Mouse (Mus musculus) embryonic facial prominence, embryonic 12.5 days (tissue): Measurements from ENCODE around the gene Gm42957. TPM values are rescaled to one million over a fixed set of nuclear protein-coding genes. Genes with fewer than 3 reads are reported as not detected.
"Not testable (repeated sequence)": the region's sequence is repeated elsewhere in the genome, so short reads cannot be mapped to it uniquely, and the experiment has no call there.

Experiments
- ATAC-seq: fragments of 200-750 bp; cut with Nextera tagmentation; 2 replicates; pipeline ENCODE4 v1.8.0; 2017; ENCODE audit not compliant: insufficient number of reproducible peaks, insufficient read depth, low FRiP score, low TSS enrichment
- H3K27ac ChIP-seq: fragments of 300-500 bp; sonication (generic); 2 replicates; pipeline ENCODE4 v1.5.1; 2016; ENCODE audit warnings: mild to moderate bottlenecking
- H3K27me3 ChIP-seq: fragments of 300-500 bp; sonication (generic); 2 replicates; pipeline ENCODE4 v1.6.1; 2016; ENCODE audit warnings: mild to moderate bottlenecking, moderate library complexity
- H3K36me3 ChIP-seq: fragments of 300-500 bp; sonication (generic); 2 replicates; pipeline ENCODE4 v1.6.1; 2016; ENCODE audit warnings: mild to moderate bottlenecking
- H3K4me1 ChIP-seq: fragments of 300-500 bp; sonication (generic); 2 replicates; pipeline ENCODE4 v1.6.1; 2016
- H3K4me2 ChIP-seq: fragments of 300-500 bp; sonication (generic); replicated peaks from 2 replicates; pipeline ENCODE4 v1.6.1; 2016; ENCODE audit warnings: mild to moderate bottlenecking, moderate library complexity
- H3K4me3 ChIP-seq: fragments of 300-500 bp; sonication (generic); 2 replicates; pipeline ENCODE4 v1.5.1; 2016; ENCODE audit warnings: mild to moderate bottlenecking
- H3K9ac ChIP-seq: fragments of 300-500 bp; sonication (generic); 2 replicates; pipeline ENCODE4 v1.6.1; 2016; ENCODE audit warnings: mild to moderate bottlenecking, moderate library complexity
- H3K9me3 ChIP-seq: fragments of 300-500 bp; sonication (generic); 2 replicates; pipeline ENCODE4 v1.6.1; 2016; ENCODE audit warnings: mild to moderate bottlenecking, moderate library complexity
- WGBS: fragments of 180-500 bp; shearing (Covaris S2); methylation state at CpG from one replicate; pipeline ENCODE4 v1.1.7; 2016; 5-methylcytosine and 5-hydroxymethylcytosine counted together
- polyA plus RNA-seq: library from polyadenylated mRNA; unstranded; fragments of >200 nt; fragmentation: Nextera tagmentation; extraction: Ambion mirVana; gene quantifications from 2 replicates; pipeline ENCODE4 v1.2.1, GENCODE M21; 2016

The Gm42957 gene
- polyA plus RNA-seq, 1 experiment from 2014 or later, result 0.10 TPM

GRCm38 (mm10) chr3:96679159-96679674 is 43.9 kb downstream of the Gm42957 start:
- H3K9ac ChIP-seq, result no peak overlapping the region
- H3K4me3 ChIP-seq, result no peak overlapping the region
- WGBS, result 31% methylated on average over 5 of the region's 5 CpGs
- ATAC-seq, result no peak
- peaks cover 20% of the 10 kb centered on the region; the same call in 1 of the 2 replicates for H3K27me3 ChIP-seq
- H3K9me3 ChIP-seq, result no peaks in the 10 kb centered on the region
- H3K27ac ChIP-seq, result no peak overlapping the region
- H3K4me1 ChIP-seq, result peaks cover 3% of the 10 kb centered on the region
- H3K4me2 ChIP-seq, result no peak overlapping the region
- H3K36me3 ChIP-seq, result no peaks in the 10 kb centered on the region

GRCm38 (mm10) chr3:96680269-96680956 is 45.1 kb downstream of the Gm42957 start:
- H3K36me3 ChIP-seq, result no peaks in the 10 kb centered on the region
- no peak overlapping the region for H3K4me3 ChIP-seq
- peaks cover 22% of the 10 kb centered on the region; the same call in 1 of the 2 replicates for H3K27me3 ChIP-seq
- no peak overlapping the region for H3K9ac ChIP-seq
- H3K9me3 ChIP-seq, result no peaks in the 10 kb centered on the region
- no peak overlapping the region for H3K27ac ChIP-seq
- ATAC-seq, result no peak
- H3K4me2 ChIP-seq, result no peak overlapping the region
- WGBS, result 25% methylated on average over 12 of the region's 12 CpGs
- 0 out of 2 replicates have a peak, but pooled peaks cover 3% of the 10 kb centered on the region for H3K4me1 ChIP-seq

GRCm38 (mm10) chr3:96683496-96683895 is 48.2 kb downstream of the Gm42957 start:
- H3K4me3 ChIP-seq, result no peak overlapping the region
- no peak for ATAC-seq
- peaks cover 22% of the 10 kb centered on the region; the same call in 1 of the 2 replicates for H3K27me3 ChIP-seq
- 0 out of 2 replicates have a peak, but pooled peaks cover 3% of the 10 kb centered on the region for H3K4me1 ChIP-seq
- H3K9me3 ChIP-seq, result no peaks in the 10 kb centered on the region
- no peak overlapping the region for H3K4me2 ChIP-seq
- 80% methylated on average over 3 of the region's 3 CpGs for WGBS
- H3K27ac ChIP-seq, result no peak overlapping the region
- no peaks in the 10 kb centered on the region for H3K36me3 ChIP-seq
- no peak overlapping the region for H3K9ac ChIP-seq

- no peak overlapping the region for H3K27ac ChIP-seq
- 0 out of 2 replicates have a peak, but pooled peaks cover 3% of the 10 kb centered on the region for H3K4me1 ChIP-seq
- 0 out of 2 replicates have a peak overlapping the region, but pooled peaks have one; percentile 24 for H3K9ac ChIP-seq
- H3K9me3 ChIP-seq, result no peaks in the 10 kb centered on the region
- 0 out of 2 replicates have a peak overlapping the region, but pooled peaks have one; percentile 17 for H3K4me3 ChIP-seq
- no peak for ATAC-seq
- H3K27me3 ChIP-seq, result peaks cover 19% of the 10 kb centered on the region; the same call in 1 of the 2 replicates
- H3K4me2 ChIP-seq, result peak overlapping the region; percentile 44
- 54% methylated on average over 17 of the region's 17 CpGs for WGBS
- no peaks in the 10 kb centered on the region for H3K36me3 ChIP-seq
Measured at GRCm38 (mm10) chr3:96684151-96684821, 49.0 kb downstream of the Gm42957 start.

DNA sequence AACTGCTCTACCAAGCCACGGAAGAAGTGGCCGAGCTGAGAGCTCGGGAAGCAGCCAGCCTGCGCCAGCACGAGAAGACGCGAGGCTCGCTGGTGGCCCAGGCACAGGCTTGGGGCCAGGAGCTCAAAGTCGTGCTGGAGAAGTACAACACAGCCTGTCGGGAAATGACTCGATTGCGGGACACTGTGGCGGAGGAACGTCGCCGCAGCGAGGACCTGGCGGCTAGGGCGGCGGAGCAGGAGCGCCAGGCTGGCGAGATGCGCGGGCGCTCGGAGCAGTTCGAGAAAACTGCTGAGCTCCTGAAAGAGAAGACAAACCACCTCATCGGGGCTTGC is 49.5 kb downstream of the Gm42957 start:
- H3K4me1 ChIP-seq, result 0 out of 2 replicates have a peak, but pooled peaks cover 3% of the 10 kb centered on the region
- no peaks in the 10 kb centered on the region for H3K9me3 ChIP-seq
- H3K36me3 ChIP-seq, result no peaks in the 10 kb centered on the region
- H3K9ac ChIP-seq, result 0 out of 2 replicates have a peak overlapping the region, but pooled peaks have one; percentile 24
- no peak overlapping the region for H3K27ac ChIP-seq
- ATAC-seq, result no peak
- H3K4me2 ChIP-seq, result peak overlapping the region; percentile 44
- H3K4me3 ChIP-seq, result 0 out of 2 replicates have a peak overlapping the region, but pooled peaks have one; percentile 17
- 31% methylated on average over 28 of the region's 28 CpGs for WGBS
- 0 out of 2 replicates have a peak, but pooled peaks cover 14% of the 10 kb centered on the region for H3K27me3 ChIP-seq

- WGBS, result 97% methylated on average over 5 of the region's 5 CpGs
- not testable (repeated sequence) for H3K4me2 ChIP-seq, H3K9me3 ChIP-seq, ATAC-seq, H3K4me1 ChIP-seq, H3K9ac ChIP-seq, H3K4me3 ChIP-seq, H3K36me3 ChIP-seq, H3K27ac ChIP-seq
- H3K27me3 ChIP-seq, result 0 out of 2 replicates have a peak, but pooled peaks cover 12% of the 10 kb centered on the region
Measured at GRCm38 (mm10) chr3:96686057-96686456, 50.8 kb downstream of the Gm42957 start.

DNA sequence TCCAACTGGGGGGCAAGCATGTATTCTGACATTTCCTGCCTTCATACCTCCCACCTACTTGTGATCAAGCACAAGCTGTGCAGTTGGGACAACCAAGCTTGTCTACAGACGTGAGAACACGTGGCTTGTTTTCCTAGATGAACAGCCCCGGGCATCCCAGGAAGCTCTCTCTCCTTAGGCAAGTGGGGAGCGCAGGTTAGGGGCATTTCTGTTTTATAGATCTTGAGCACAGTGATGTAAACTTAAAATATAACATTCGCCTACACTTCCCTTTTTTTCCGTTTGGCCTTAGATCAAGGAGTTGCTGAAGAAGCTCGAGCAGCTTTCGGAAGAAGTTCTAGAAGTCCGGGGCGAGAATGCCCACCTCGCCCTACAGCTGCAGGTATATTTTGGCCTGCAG is 53.6 kb downstream of the Gm42957 start:
- WGBS, result 80% methylated on average over 11 of the region's 11 CpGs

DNA sequence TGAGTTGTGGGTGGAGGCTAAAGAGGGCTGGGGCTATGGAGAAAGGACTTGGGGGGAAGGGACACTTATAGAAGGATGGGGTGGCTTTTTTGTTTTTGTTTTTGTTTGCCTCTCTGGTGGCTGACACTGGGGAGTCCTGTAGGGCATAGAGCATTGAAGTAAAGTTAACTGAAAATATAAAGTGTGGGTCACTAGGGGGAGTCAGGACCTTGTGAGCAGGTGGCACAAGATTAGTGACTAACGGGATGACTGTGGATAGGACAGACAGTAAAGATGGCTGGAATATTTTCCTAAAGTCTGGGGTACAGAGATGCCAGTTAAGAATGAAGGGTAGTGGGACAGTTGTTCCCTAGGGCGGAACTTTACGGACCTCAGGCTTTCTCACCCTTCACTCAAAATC is 55.0 kb downstream of the Gm42957 start:
- no peaks in the 10 kb centered on the region for H3K36me3 ChIP-seq
- 46% methylated on average over 3 of the region's 3 CpGs for WGBS
- H3K4me2 ChIP-seq, result no peak overlapping the region
- peaks cover 4% of the 10 kb centered on the region; the same call in 1 of the 2 replicates for H3K4me1 ChIP-seq
- no peaks in the 10 kb centered on the region for H3K27me3 ChIP-seq
- no peak overlapping the region for H3K9ac ChIP-seq
- ATAC-seq, result no peak
- no peak overlapping the region for H3K4me3 ChIP-seq
- no peak overlapping the region for H3K27ac ChIP-seq
- no peaks in the 10 kb centered on the region for H3K9me3 ChIP-seq

More for the DNA sequence above, 53.6 kb downstream of the Gm42957 start:
- H3K27ac ChIP-seq, result no peak overlapping the region
- H3K9me3 ChIP-seq, result no peaks in the 10 kb centered on the region
- no peak overlapping the region for H3K9ac ChIP-seq
- no peaks in the 10 kb centered on the region for H3K36me3 ChIP-seq
- 0 out of 2 replicates have a peak, but pooled peaks cover 6% of the 10 kb centered on the region for H3K27me3 ChIP-seq
- no peak for ATAC-seq
- H3K4me2 ChIP-seq, result no peak overlapping the region
- H3K4me3 ChIP-seq, result no peak overlapping the region
- H3K4me1 ChIP-seq, result peaks cover 7% of the 10 kb centered on the region; the same call in 1 of the 2 replicates

- H3K4me2 ChIP-seq, result no peak overlapping the region
- no peak overlapping the region for H3K4me3 ChIP-seq
- no peaks in the 10 kb centered on the region for H3K36me3 ChIP-seq
- no peaks in the 10 kb centered on the region for H3K9me3 ChIP-seq
- ATAC-seq, result no peak
- peaks cover 11% of the 10 kb centered on the region for H3K4me1 ChIP-seq
- no peak overlapping the region for H3K9ac ChIP-seq
- no peaks in the 10 kb centered on the region for H3K27me3 ChIP-seq
- H3K27ac ChIP-seq, result no peak overlapping the region
- WGBS, result 11% methylated on average over 3 of the region's 3 CpGs
Measured at GRCm38 (mm10) chr3:96692506-96692905, 57.2 kb downstream of the Gm42957 start.

DNA sequence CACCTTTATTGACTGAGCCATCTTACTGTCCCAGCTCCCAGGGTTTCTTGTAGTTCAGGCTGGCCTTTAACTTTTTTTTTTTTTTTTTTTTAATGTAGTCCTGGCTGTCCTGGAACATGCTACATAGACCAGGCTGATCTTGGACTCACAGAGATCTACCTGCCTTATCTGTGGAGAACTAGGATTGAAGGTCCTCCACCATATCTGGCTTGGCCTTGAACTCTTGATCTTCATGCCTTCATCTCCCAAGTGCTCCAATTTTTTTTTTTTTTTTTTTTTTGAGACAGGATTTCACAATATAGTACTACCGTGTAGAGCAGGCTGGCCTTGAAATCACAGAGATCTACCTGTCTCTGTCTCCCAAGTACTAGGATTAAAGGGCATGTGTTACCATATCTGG is 58.3 kb downstream of the Gm42957 start:
- H3K4me1 ChIP-seq, result peaks cover 19% of the 10 kb centered on the region
- H3K4me3 ChIP-seq, result no peak overlapping the region
- H3K27me3 ChIP-seq, result no peaks in the 10 kb centered on the region
- no peak for ATAC-seq
- 88% methylated on average over 1 of the region's 1 CpGs for WGBS
- H3K4me2 ChIP-seq, result no peak overlapping the region
- no peak overlapping the region for H3K9ac ChIP-seq
- H3K27ac ChIP-seq, result no peak overlapping the region
- no peaks in the 10 kb centered on the region for H3K36me3 ChIP-seq
- no peaks in the 10 kb centered on the region for H3K9me3 ChIP-seq

- Histone ChIP-seq H3K4me3 (peak within 1 kb of the TSS; percentile 78), H3K27me3 (no peaks in the 10 kb centered on the region), H3K9ac (peak within 1 kb of the TSS; percentile 94), H3K4me2 (peak within 1 kb of the TSS; percentile 67), H3K27ac (peak within 1 kb of the TSS; percentile 97), H3K9me3 (no peaks in the 10 kb centered on the region), H3K36me3 (peaks cover 19% of the 10 kb centered on the region), H3K4me1 (peaks cover 26% of the 10 kb centered on the region)
- WGBS, result under 1% methylated on average over 35 of the region's 35 CpGs
- ATAC-seq, result peak; percentile 84
Measured at GRCm38 (mm10) chr3:96696198-96696765, 61.0 kb downstream of the Gm42957 start, which contains the start of gene Pias3. Gene Pias3 (plus strand): TSS chr3:96696384.
